Mouse (Mus musculus): ENCODE results near the gene Tpd52l1. TPM values are rescaled to one million over a fixed set of nuclear protein-coding genes. Genes with fewer than 3 reads are reported as not detected.

The Tpd52l1 gene
- polyA plus RNA-seq, 1 experiment from 2014 or later = 19.0 TPM

DNA sequence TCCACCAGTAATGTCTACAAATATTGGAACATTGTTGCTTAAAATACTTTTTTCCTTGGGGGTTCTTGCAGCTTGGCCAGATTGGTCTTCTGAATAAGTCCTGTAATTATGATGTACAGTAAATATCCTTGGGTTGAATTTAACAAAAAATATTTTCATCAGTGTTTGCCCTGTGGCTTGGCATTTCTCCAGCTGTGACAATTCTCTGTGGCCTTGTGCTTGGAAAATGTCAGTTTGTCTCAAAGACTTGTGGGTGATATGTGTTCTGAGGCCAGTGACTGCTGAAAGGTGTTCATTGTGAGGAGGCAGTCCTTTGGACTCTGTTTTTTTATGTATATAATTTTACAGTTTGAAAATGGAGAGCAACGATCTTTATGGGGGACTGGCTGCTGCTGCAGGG lies 116.3 kb downstream of the Tpd52l1 start:
- H3K4me1 ChIP-seq (replicated peaks; ENCODE audit: control insufficient read depth, insufficient read depth, low read length) = 0 out of 2 replicates have a peak, but pooled peaks cover 2% of the 10 kb centered on the region
- H3K9ac ChIP-seq (ENCODE audit: low read length) = no peak overlapping the region
- WGBS = 85% methylated on average over 1 of the region's 1 CpGs
- ATAC-seq (replicated peaks; ENCODE audit: low FRiP score, low TSS enrichment, low read depth) (no peak), DNase-seq (ENCODE audit: low spot score) (no peak)
- peaks cover 20% of the 10 kb centered on the region for H3K36me3 ChIP-seq (ENCODE audit: control insufficient read depth, insufficient read depth, low read length)
- no peak overlapping the region for H3K4me2 ChIP-seq (ENCODE audit: low read length)
- no peak overlapping the region for H3K27ac ChIP-seq (ENCODE audit: low read depth)
- no peaks in the 10 kb centered on the region for H3K27me3 ChIP-seq (replicated peaks; ENCODE audit: control insufficient read depth, insufficient read depth, low read length)
- no peaks in the 10 kb centered on the region for H3K9me3 ChIP-seq (ENCODE audit: control insufficient read depth, low read length)
- H3K4me3 ChIP-seq (ENCODE audit: low read depth, low read length) = no peak overlapping the region

DNA sequence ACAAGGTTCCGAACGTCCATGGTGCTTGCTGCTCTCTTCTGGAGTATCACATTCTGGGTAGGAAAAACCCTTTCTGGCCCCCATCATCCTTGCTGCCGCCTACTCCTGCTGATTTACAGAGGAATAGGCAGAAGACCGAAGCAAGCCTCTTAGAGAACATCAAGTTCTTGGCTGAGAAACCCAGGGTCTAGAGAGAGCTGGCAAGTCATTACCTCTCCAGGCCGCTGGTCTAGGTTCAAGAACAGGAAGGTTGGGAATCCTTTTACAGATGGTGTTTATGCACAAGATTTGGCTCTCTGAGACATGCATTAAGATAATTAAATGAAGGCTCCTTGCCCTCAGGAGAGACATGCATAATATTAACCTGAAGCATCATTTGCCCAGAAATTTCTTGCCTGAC lies 127.3 kb downstream of the Tpd52l1 start:
- 63% methylated on average over 5 of the region's 5 CpGs for WGBS
- no peak overlapping the region for H3K9ac ChIP-seq (ENCODE audit: low read length)
- DNase-seq (ENCODE audit: low spot score) = no peak

DNA sequence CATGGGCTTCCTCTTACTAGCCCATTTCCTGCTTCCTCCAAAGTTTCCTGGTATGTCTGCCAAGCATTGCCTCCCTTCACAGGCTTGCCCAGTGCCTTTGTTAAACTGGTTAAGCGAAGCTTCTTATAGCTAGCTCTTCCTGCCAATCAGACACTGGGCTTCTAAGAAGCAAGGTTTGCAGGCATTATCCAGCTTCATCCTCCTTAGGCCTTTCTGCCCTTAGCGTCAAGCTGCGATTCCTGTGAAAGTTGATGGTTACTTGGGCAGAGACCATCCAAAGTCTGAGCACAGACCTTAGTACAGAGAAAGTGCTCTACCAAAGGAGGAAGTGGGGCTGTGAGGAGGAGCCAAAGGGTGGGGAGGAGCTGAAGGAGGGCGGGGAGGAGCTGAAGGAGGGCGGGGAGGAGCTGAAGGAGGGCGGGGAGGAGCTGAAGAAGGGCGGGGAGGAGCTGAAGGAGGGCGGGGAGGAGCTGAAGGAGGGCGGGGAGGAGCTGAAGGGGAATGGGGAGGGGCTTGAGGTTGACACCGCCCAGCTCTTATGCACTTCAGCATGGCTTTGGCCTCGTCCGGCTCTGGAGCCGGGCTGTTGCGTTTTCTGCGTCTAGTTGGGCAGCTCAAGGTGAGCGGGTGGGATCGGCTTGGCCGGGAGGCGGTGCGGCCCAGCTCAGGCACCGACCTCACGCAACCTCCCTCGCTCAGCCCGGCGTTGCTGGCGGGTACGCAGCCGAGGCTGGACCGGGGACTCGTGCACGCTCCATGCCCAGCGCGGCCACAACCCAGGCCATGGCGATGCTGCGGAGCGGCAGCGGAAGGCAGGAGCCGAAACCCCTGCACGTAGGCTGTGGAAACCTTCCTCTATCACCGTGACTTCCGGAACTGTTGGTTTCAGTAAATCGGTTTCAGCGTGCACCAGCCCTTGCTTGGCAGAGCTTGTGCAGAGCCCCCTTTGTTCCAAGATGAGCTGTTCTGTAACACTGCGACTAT lies 132.6 kb downstream of the Tpd52l1 start, which contains the start of gene Hddc2:
Gene Hddc2, plus strand, starts transcription at position 519 of the 984 bp plus-strand sequence.
- Histone ChIP-seq H3K4me2 (ENCODE audit: low read length) (peak within 1 kb of the TSS; percentile 68), H3K9me3 (ENCODE audit: control insufficient read depth, low read length) (no peaks in the 10 kb centered on the region), H3K27me3 (replicated peaks; ENCODE audit: control insufficient read depth, insufficient read depth, low read length) (no peaks in the 10 kb centered on the region), H3K4me1 (replicated peaks; ENCODE audit: control insufficient read depth, insufficient read depth, low read length) (peaks cover 3% of the 10 kb centered on the region; the same call in 1 of the 2 replicates), H3K27ac (ENCODE audit: low read depth) (peak within 1 kb of the TSS; percentile 96), H3K36me3 (ENCODE audit: control insufficient read depth, insufficient read depth, low read length) (peaks cover 19% of the 10 kb centered on the region), H3K9ac (ENCODE audit: low read length) (peak within 1 kb of the TSS; percentile 83), H3K4me3 (ENCODE audit: low read depth, low read length) (peak within 1 kb of the TSS; percentile 67)
- DNase-seq (ENCODE audit: low spot score) (peak; percentile 92), ATAC-seq (replicated peaks; ENCODE audit: low FRiP score, low TSS enrichment, low read depth) (peak; percentile 98)
- 4% methylated on average over 41 of the region's 44 CpGs for WGBS

More for the DNA sequence above, 127.3 kb downstream of the Tpd52l1 start:
- no peak overlapping the region for H3K4me2 ChIP-seq (ENCODE audit: low read length)
- H3K4me1 ChIP-seq (replicated peaks; ENCODE audit: control insufficient read depth, insufficient read depth, low read length) = peaks cover 3% of the 10 kb centered on the region; the same call in 1 of the 2 replicates
- peaks cover 59% of the 10 kb centered on the region for H3K36me3 ChIP-seq (ENCODE audit: control insufficient read depth, insufficient read depth, low read length)
- ATAC-seq (replicated peaks; ENCODE audit: low FRiP score, low TSS enrichment, low read depth) = no peak
- H3K27me3 ChIP-seq (replicated peaks; ENCODE audit: control insufficient read depth, insufficient read depth, low read length) = no peaks in the 10 kb centered on the region
- no peaks in the 10 kb centered on the region for H3K9me3 ChIP-seq (ENCODE audit: control insufficient read depth, low read length)
- H3K27ac ChIP-seq (ENCODE audit: low read depth) = no peak overlapping the region
- no peak overlapping the region for H3K4me3 ChIP-seq (ENCODE audit: low read depth, low read length)

DNA sequence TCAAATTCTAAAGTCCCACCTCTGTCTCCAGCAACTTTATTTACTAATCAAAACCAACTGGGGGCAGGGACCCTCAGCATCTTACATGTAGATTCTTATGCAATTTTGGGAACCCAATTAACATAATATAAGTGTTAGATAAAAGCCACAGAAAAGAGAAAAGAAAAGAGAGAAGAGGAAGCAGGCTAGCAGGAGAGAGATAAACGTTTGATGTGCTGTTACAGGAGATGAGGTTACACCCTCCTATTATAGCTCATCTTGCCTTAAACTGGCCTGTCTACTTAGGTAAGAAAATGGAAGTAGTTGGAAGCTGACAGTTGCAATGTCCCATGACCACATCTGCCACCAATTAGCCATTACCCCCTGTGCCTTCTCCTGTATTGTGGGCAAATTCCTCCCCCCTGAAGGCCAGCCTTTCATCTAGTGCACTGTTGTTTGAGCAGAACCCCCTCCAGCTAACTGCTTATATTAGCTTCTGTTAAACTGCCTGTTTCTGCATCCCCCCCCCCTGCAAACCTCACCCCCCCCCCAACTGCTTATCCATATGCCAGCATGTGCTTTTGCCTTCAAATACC lies 138.6 kb downstream of the Tpd52l1 start:
- H3K4me2 ChIP-seq (ENCODE audit: low read length) = no peak overlapping the region
- no peaks in the 10 kb centered on the region for H3K4me1 ChIP-seq (replicated peaks; ENCODE audit: control insufficient read depth, insufficient read depth, low read length)
- no peaks in the 10 kb centered on the region for H3K27me3 ChIP-seq (replicated peaks; ENCODE audit: control insufficient read depth, insufficient read depth, low read length)
- ATAC-seq (replicated peaks; ENCODE audit: low FRiP score, low TSS enrichment, low read depth) = no peak
- no peak for DNase-seq (ENCODE audit: low spot score)
- H3K27ac ChIP-seq (ENCODE audit: low read depth) = no peak overlapping the region
- no peak overlapping the region for H3K4me3 ChIP-seq (ENCODE audit: low read depth, low read length)
- H3K9me3 ChIP-seq (ENCODE audit: control insufficient read depth, low read length) = no peaks in the 10 kb centered on the region
- H3K9ac ChIP-seq (ENCODE audit: low read length) = no peak overlapping the region
- H3K36me3 ChIP-seq (ENCODE audit: control insufficient read depth, insufficient read depth, low read length) = no peaks in the 10 kb centered on the region
- WGBS = 12% methylated on average over 1 of the region's 1 CpGs

DNA sequence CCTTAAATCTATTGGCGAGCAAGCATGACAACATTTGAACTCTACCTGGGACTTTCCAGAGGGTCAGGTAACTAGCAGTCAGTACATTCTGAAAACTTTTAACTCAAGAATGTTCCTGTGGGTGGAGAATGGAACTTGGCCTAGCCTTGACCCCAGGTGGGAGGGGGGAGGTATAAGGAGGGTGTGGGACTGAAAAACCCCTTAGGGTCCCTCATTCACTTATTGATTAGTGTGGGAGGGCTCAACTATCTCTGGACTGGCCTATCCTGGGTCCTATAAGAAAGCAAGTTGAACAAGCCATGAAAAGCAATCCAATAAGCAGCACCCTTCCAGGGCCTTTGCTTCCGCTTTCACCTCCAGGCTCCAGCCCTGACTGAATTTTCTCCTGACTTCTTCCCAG lies 142.3 kb downstream of the Tpd52l1 start:
- Histone ChIP-seq H3K27ac (ENCODE audit: low read depth) (no peak overlapping the region), H3K9me3 (ENCODE audit: control insufficient read depth, low read length) (no peaks in the 10 kb centered on the region), H3K4me1 (replicated peaks; ENCODE audit: control insufficient read depth, insufficient read depth, low read length) (no peaks in the 10 kb centered on the region), H3K36me3 (ENCODE audit: control insufficient read depth, insufficient read depth, low read length) (no peaks in the 10 kb centered on the region), H3K9ac (ENCODE audit: low read length) (no peak overlapping the region), H3K27me3 (replicated peaks; ENCODE audit: control insufficient read depth, insufficient read depth, low read length) (no peaks in the 10 kb centered on the region), H3K4me2 (ENCODE audit: low read length) (no peak overlapping the region), H3K4me3 (ENCODE audit: low read depth, low read length) (no peak overlapping the region)
- WGBS = 88% methylated on average over 2 of the region's 2 CpGs
- ATAC-seq (replicated peaks; ENCODE audit: low FRiP score, low TSS enrichment, low read depth) = no peak
- DNase-seq (ENCODE audit: low spot score) = no peak

DNA sequence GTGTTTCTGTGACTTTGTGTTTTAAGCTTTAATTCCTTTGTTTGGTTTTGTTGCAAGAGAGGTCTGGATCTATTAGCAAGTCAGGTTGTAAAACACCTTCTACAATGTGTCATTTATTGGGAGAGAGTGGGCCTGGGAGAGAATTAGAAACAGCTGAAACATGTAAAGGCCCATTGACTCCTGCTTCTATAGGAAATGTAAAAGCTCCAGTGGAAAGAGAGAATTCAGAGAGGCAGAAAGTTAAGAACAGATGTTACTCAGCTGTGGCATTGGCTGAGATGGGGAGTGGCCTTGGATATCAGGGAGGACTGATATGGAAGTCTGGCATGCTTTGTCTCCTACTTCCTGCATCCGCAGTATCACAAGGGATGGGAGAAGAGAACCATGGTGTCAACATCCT lies 145.5 kb downstream of the Tpd52l1 start:
- ATAC-seq (replicated peaks; ENCODE audit: low FRiP score, low TSS enrichment, low read depth) (no peak), DNase-seq (ENCODE audit: low spot score) (no peak)
- no peaks in the 10 kb centered on the region for H3K36me3 ChIP-seq (ENCODE audit: control insufficient read depth, insufficient read depth, low read length)
- 57% methylated on average over 1 of the region's 1 CpGs for WGBS
- H3K4me2 ChIP-seq (ENCODE audit: low read length) = no peak overlapping the region
- no peak overlapping the region for H3K9ac ChIP-seq (ENCODE audit: low read length)
- no peaks in the 10 kb centered on the region for H3K9me3 ChIP-seq (ENCODE audit: control insufficient read depth, low read length)
- H3K27me3 ChIP-seq (replicated peaks; ENCODE audit: control insufficient read depth, insufficient read depth, low read length) = no peaks in the 10 kb centered on the region
- no peaks in the 10 kb centered on the region for H3K4me1 ChIP-seq (replicated peaks; ENCODE audit: control insufficient read depth, insufficient read depth, low read length)
- H3K4me3 ChIP-seq (ENCODE audit: low read depth, low read length) = no peak overlapping the region
- no peak overlapping the region for H3K27ac ChIP-seq (ENCODE audit: low read depth)

DNA sequence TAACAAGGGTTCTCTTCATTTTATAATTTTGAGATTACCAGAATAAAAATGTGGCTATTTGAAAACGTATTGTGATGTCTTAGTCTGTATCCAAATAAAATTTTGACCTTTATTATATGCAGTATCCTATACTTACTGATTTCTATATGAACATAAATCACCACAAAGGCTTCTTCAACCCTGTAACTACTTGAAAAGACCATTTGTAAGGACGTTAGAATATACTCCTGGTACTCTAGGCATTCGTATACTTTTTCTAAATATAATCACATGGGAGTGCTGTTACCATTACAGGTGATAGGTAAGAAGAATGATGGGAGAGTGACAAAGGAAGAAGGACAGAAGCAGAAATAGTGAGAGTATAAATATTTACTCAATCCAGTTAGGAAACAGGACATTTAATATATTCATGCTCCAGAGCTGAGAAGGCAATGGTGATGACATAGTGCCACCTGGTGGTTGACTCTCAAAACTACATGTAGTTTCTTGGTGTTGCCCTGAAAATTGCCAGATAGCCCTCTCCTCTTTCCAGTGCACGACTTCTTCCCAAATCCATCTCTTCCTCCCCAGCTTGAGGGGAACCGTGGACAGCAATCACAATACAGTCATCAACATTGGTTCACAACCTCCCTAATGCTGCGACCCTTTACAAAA lies 146.7 kb downstream of the Tpd52l1 start:
- H3K4me2 ChIP-seq (ENCODE audit: low read length) = no peak overlapping the region
- no peak overlapping the region for H3K9ac ChIP-seq (ENCODE audit: low read length)
- H3K36me3 ChIP-seq (ENCODE audit: control insufficient read depth, insufficient read depth, low read length) = no peaks in the 10 kb centered on the region
- WGBS = 34% methylated on average over 6 of the region's 6 CpGs
- ATAC-seq (replicated peaks; ENCODE audit: low FRiP score, low TSS enrichment, low read depth) (peak; percentile 38; the same call in 1 of the 2 replicates), DNase-seq (ENCODE audit: low spot score) (peak; percentile 76)
- no peaks in the 10 kb centered on the region for H3K27me3 ChIP-seq (replicated peaks; ENCODE audit: control insufficient read depth, insufficient read depth, low read length)
- H3K27ac ChIP-seq (ENCODE audit: low read depth) = no peak overlapping the region
- H3K4me1 ChIP-seq (replicated peaks; ENCODE audit: control insufficient read depth, insufficient read depth, low read length) = no peaks in the 10 kb centered on the region
- no peaks in the 10 kb centered on the region for H3K9me3 ChIP-seq (ENCODE audit: control insufficient read depth, low read length)
- no peak overlapping the region for H3K4me3 ChIP-seq (ENCODE audit: low read depth, low read length)

DNA sequence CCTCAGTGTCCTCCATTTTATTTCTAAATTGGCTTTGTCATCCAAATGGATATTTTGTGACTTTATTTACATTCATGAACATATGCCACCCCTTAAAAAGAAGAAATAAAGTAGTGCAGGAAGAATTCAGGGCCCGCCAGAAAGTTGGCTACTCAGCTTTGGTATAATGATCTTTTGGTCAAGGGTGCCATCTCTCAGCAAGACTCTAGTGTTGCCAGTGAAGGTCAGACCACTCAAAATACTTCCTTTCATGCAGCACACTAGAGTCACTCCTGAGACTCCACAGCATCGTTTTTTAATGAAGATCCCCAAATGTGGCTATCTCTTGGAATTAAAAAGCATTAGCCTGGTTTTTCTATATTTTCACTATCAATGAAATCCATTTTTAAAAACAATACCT lies 147.5 kb downstream of the Tpd52l1 start:
- 56% methylated on average over 2 of the region's 2 CpGs for WGBS
- H3K4me3 ChIP-seq (ENCODE audit: low read depth, low read length) = no peak overlapping the region
- DNase-seq (ENCODE audit: low spot score) = no peak
- H3K36me3 ChIP-seq (ENCODE audit: control insufficient read depth, insufficient read depth, low read length) = no peaks in the 10 kb centered on the region
- no peaks in the 10 kb centered on the region for H3K9me3 ChIP-seq (ENCODE audit: control insufficient read depth, low read length)
- ATAC-seq (replicated peaks; ENCODE audit: low FRiP score, low TSS enrichment, low read depth) = no peak
- H3K27me3 ChIP-seq (replicated peaks; ENCODE audit: control insufficient read depth, insufficient read depth, low read length) = no peaks in the 10 kb centered on the region
- H3K4me1 ChIP-seq (replicated peaks; ENCODE audit: control insufficient read depth, insufficient read depth, low read length) = no peaks in the 10 kb centered on the region
- H3K27ac ChIP-seq (ENCODE audit: low read depth) = no peak overlapping the region
- no peak overlapping the region for H3K9ac ChIP-seq (ENCODE audit: low read length)
- no peak overlapping the region for H3K4me2 ChIP-seq (ENCODE audit: low read length)

Measured in intestine, embryonic 14.5 days (tissue).